Mouse (Mus musculus) thymus, postnatal 0 days (tissue): Measurements from ENCODE around the gene Hlf. TPM values are rescaled to one million over a fixed set of nuclear protein-coding genes. Genes with fewer than 3 reads are reported as not detected.

Source experiments
- DNase-seq: peaks from one replicate; pipeline ENCODE4 v3.0.0-alpha.2; 2015; ENCODE audit warnings: low spot score
- polyA plus RNA-seq: library from polyadenylated mRNA; unstranded; fragments of >200 nt; fragmentation: Nextera tagmentation; extraction: Ambion mirVana; gene quantifications from 2 replicates; pipeline ENCODE4 v1.2.1, GENCODE M21; 2015

Gene Hlf
- polyA plus RNA-seq, 1 experiment from 2014 or later, result 0.85 TPM

- no peak for DNase-seq
Observed at GRCm38 (mm10) chr11:90342858-90343257, 47.8 kb downstream of the Hlf start.

- DNase-seq, result no peak
Observed at GRCm38 (mm10) chr11:90342267-90342666, 48.4 kb downstream of the Hlf start.

- no peak for DNase-seq
Observed at GRCm38 (mm10) chr11:90340836-90341235, 49.9 kb downstream of the Hlf start.

- no peak for DNase-seq
Observed at GRCm38 (mm10) chr11:90334816-90335215, 55.9 kb downstream of the Hlf start.

- no peak for DNase-seq
Observed at GRCm38 (mm10) chr11:90332737-90333136, 58.0 kb downstream of the Hlf start.

GRCm38 (mm10) chr11:90330202-90330694, 60.4 kb downstream of the Hlf start:
- no peak for DNase-seq

GRCm38 (mm10) chr11:90326836-90327235, 63.9 kb downstream of the Hlf start:
- DNase-seq, result no peak

- DNase-seq, result no peak
Observed at GRCm38 (mm10) chr11:90326146-90326545, 64.5 kb downstream of the Hlf start.

- DNase-seq, result no peak
Observed at GRCm38 (mm10) chr11:90324597-90324996, 66.1 kb downstream of the Hlf start.

- DNase-seq, result no peak
Observed at GRCm38 (mm10) chr11:90320922-90321321, 69.8 kb downstream of the Hlf start.

GRCm38 (mm10) chr11:90317482-90317881, 73.2 kb downstream of the Hlf start:
- DNase-seq, result peak; percentile 64

- DNase-seq, result no peak
Observed at GRCm38 (mm10) chr11:90314606-90315005, 76.1 kb downstream of the Hlf start.

- peak; percentile 4 for DNase-seq
Observed at GRCm38 (mm10) chr11:90306993-90307392, 83.7 kb downstream of the Hlf start.

GRCm38 (mm10) chr11:90306067-90306466, 84.6 kb downstream of the Hlf start:
- DNase-seq, result no peak

GRCm38 (mm10) chr11:90294622-90295021, 96.1 kb downstream of the Hlf start:
- no peak for DNase-seq

GRCm38 (mm10) chr11:90292766-90293165, 97.9 kb downstream of the Hlf start:
- DNase-seq, result no peak

- DNase-seq, result no peak
Observed at GRCm38 (mm10) chr11:90291156-90291555, 99.5 kb downstream of the Hlf start.

GRCm38 (mm10) chr11:90286550-90287154, 104.0 kb downstream of the Hlf start:
- no peak for DNase-seq

Other genes with a start within 250 kb of the Hlf start
- gene Gm45716, start 203.2 kb downstream of the Hlf start, polyA plus RNA-seq, result 19.6 and 25.6 TPM in 2 replicates
- gene Mmd, start 141.4 kb downstream of the Hlf start, polyA plus RNA-seq, result 18.3 and 19.2 TPM in 2 replicates
- 6.3 and 7.2 TPM in 2 replicates for gene Stxbp4, start 247.2 kb upstream of the Hlf start, polyA plus RNA-seq
- 23.2 and 31.1 TPM in 2 replicates for gene Cox11, start 247.3 kb upstream of the Hlf start, polyA plus RNA-seq